Mouse (Mus musculus) limb, embryonic 13.5 days (tissue): Measurements from ENCODE around the gene Sclt1. TPM values are rescaled to one million over a fixed set of nuclear protein-coding genes. Genes with fewer than 3 reads are reported as not detected.

Source experiments
- ATAC-seq: fragments of 200-750 bp; cut with Nextera tagmentation; 2 replicates; pipeline ENCODE4 v1.8.0; 2017; ENCODE audit warnings: low read depth, moderate number of reproducible peaks, moderate TSS enrichment; ENCODE audit not compliant: low FRiP score
- H3K27ac ChIP-seq: fragments of 300-500 bp; sonication (generic); 2 replicates; pipeline ENCODE4 v1.5.1; 2015; ENCODE audit warnings: inconsistent platforms, mild to moderate bottlenecking, moderate library complexity
- H3K27me3 ChIP-seq: fragments of 300-500 bp; sonication (generic); 2 replicates; pipeline ENCODE4 v1.6.1; 2015; ENCODE audit warnings: mild to moderate bottlenecking, inconsistent platforms
- H3K36me3 ChIP-seq: fragments of 300-500 bp; sonication (generic); 2 replicates; pipeline ENCODE4 v1.6.1; 2015; ENCODE audit warnings: inconsistent platforms, mild to moderate bottlenecking, moderate library complexity
- H3K4me1 ChIP-seq: fragments of 300-500 bp; sonication (generic); 2 replicates; pipeline ENCODE4 v1.6.1; 2015; ENCODE audit warnings: inconsistent platforms
- H3K4me2 ChIP-seq: fragments of 300-500 bp; sonication (generic); replicated peaks from 2 replicates; pipeline ENCODE4 v1.6.1; 2015; ENCODE audit warnings: inconsistent platforms, mild to moderate bottlenecking, moderate library complexity
- H3K4me3 ChIP-seq: fragments of 300-500 bp; sonication (generic); 2 replicates; pipeline ENCODE4 v1.5.1; 2015; ENCODE audit warnings: moderate library complexity, mild to moderate bottlenecking, inconsistent platforms
- H3K9ac ChIP-seq: fragments of 300-500 bp; sonication (generic); 2 replicates; pipeline ENCODE4 v1.6.1; 2015; ENCODE audit warnings: mild to moderate bottlenecking, inconsistent platforms
- H3K9me3 ChIP-seq: fragments of 300-500 bp; sonication (generic); 2 replicates; pipeline ENCODE4 v1.6.1; 2016; ENCODE audit warnings: inconsistent platforms
- WGBS: fragments of 180-500 bp; shearing (Covaris S2); methylation state at CpG from one replicate; pipeline ENCODE4 v1.1.7; 2015; 5-methylcytosine and 5-hydroxymethylcytosine counted together
- polyA plus RNA-seq: library from polyadenylated mRNA; unstranded; fragments of >200 nt; fragmentation: Nextera tagmentation; extraction: Ambion mirVana; gene quantifications from 2 replicates; pipeline ENCODE4 v1.2.1, GENCODE M21; 2015

Gene Sclt1
- polyA plus RNA-seq, 1 experiment from 2014 or later, result 24.5 TPM

DNA sequence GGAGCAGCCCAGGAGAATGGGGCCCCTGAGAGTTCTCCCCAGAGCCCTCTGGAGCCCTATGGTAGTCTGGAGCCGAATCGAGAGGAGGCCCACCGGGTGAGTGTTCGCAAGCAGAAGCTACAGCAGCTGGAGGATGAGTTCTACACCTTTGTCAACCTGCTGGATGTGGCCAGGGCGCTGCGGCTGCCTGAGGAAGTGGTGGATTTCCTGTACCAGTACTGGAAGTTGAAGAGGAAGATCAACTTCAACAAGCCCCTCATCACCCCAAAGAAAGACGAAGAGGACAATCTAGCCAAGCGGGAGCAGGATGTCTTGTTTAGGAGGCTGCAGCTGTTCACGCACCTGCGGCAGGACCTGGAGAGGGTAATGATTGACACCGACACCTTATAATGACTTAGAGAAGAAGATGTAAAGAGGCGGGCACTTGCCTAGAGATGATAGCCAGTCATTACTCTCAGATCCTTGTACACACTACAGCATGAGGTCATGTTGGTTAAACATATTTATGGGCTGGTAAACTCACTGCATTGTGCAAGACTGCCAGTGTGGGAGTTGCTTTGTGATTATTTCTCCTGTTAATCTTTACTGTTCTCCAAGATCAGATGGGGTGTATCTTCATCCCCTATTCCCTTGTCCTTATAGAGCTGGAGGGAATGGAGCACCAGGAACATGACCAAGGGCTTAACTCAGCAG, 137.5 kb downstream of the Sclt1 start:
- H3K4me1 ChIP-seq, result peaks cover 19% of the 10 kb centered on the region
- H3K4me2 ChIP-seq, result no peak overlapping the region
- peaks cover 36% of the 10 kb centered on the region for H3K36me3 ChIP-seq
- H3K27ac ChIP-seq, result no peak overlapping the region
- 92% methylated on average over 12 of the region's 12 CpGs for WGBS
- ATAC-seq, result no peak
- H3K9ac ChIP-seq, result no peak overlapping the region
- no peaks in the 10 kb centered on the region for H3K9me3 ChIP-seq
- H3K27me3 ChIP-seq, result no peaks in the 10 kb centered on the region
- no peak overlapping the region for H3K4me3 ChIP-seq

GRCm38 (mm10) chr3:41603470-41604019, 138.8 kb downstream of the Sclt1 start:
- Histone ChIP-seq H3K9ac (0 out of 2 replicates have a peak overlapping the region, but pooled peaks have one; percentile 31), H3K4me1 (peaks cover 19% of the 10 kb centered on the region), H3K27ac (no peak overlapping the region), H3K4me2 (no peak overlapping the region), H3K36me3 (peaks cover 35% of the 10 kb centered on the region), H3K9me3 (no peaks in the 10 kb centered on the region), H3K4me3 (no peak overlapping the region), H3K27me3 (no peaks in the 10 kb centered on the region)
- no peak for ATAC-seq
- 34% methylated on average over 5 of the region's 5 CpGs for WGBS

DNA sequence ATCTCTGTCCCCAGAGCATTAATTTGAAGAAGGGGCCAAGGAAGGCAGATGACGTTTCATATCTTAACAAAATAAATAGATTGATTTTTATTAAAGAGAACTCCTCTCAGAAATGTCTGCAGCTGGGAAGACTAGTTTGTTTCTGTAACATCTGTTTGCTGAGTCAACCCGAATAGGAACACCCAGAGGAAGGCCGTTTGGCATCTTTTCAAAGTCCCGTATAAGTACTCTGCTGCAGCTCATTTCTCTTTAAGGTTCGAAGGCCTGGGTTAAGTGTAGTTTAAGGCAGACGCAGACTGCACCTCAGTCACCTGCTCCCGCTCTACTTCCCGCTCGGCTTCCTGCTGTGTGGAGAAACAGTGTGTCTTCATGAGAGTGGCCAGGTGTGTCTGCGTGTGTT, 139.4 kb downstream of the Sclt1 start:
- H3K4me1 ChIP-seq, result peaks cover 19% of the 10 kb centered on the region
- H3K9me3 ChIP-seq, result no peaks in the 10 kb centered on the region
- H3K36me3 ChIP-seq, result peaks cover 41% of the 10 kb centered on the region
- no peaks in the 10 kb centered on the region for H3K27me3 ChIP-seq
- no peak overlapping the region for H3K27ac ChIP-seq
- H3K9ac ChIP-seq, result no peak overlapping the region
- peak; percentile 50; the same call in 1 of the 2 replicates for ATAC-seq
- H3K4me3 ChIP-seq, result no peak overlapping the region
- 26% methylated on average over 10 of the region's 10 CpGs for WGBS
- no peak overlapping the region for H3K4me2 ChIP-seq

GRCm38 (mm10) chr3:41601226-41602020, 140.9 kb downstream of the Sclt1 start:
- no peaks in the 10 kb centered on the region for H3K9me3 ChIP-seq
- no peak overlapping the region for H3K4me3 ChIP-seq
- WGBS, result 85% methylated on average over 9 of the region's 9 CpGs
- no peak overlapping the region for H3K4me2 ChIP-seq
- H3K36me3 ChIP-seq, result peaks cover 55% of the 10 kb centered on the region
- H3K9ac ChIP-seq, result no peak overlapping the region
- H3K4me1 ChIP-seq, result peaks cover 19% of the 10 kb centered on the region
- ATAC-seq, result no peak
- H3K27ac ChIP-seq, result no peak overlapping the region
- H3K27me3 ChIP-seq, result no peaks in the 10 kb centered on the region

DNA sequence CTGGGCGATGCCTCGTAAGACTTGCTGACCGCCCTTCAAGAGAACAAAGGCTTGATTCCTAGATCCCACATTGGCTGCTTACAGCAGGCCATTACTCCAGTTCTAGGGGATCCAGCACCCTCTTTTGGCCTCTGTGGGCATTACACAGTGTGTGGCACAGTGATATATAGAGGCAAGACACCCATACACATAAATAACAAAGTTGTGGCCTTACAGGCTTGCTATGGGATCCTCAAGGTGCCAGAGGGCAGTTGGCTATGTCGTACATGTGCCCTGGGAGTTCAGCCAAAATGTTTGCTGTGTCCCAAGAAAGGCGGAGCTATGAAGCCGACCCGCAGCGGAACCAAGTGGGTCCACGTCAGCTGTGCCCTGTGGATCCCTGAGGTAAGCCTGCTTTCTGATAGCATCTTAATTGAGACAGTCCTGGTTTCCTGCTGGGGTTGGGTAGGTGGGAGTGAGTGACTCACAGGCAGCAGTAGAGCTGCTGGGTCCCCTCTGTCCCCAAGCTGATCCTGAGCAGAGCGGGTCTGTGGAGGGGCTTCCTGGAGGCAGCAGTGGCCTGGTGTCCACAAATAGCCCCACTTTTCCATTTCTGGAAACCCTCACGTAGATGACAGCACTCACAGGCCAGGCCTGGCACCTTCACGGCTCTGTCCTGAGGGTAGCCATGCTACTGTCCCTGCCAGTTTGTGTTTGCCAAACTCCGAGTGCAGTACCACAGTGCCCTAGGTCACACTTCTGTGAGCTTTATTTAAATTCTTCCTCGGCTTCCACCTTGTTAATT, 142.3 kb downstream of the Sclt1 start:
- no peak overlapping the region for H3K27ac ChIP-seq
- H3K9me3 ChIP-seq, result no peaks in the 10 kb centered on the region
- no peaks in the 10 kb centered on the region for H3K27me3 ChIP-seq
- 85% methylated on average over 14 of the region's 14 CpGs for WGBS
- ATAC-seq, result no peak
- no peak overlapping the region for H3K9ac ChIP-seq
- no peak overlapping the region for H3K4me3 ChIP-seq
- peaks cover 19% of the 10 kb centered on the region for H3K4me1 ChIP-seq
- no peak overlapping the region for H3K4me2 ChIP-seq
- H3K36me3 ChIP-seq, result peaks cover 59% of the 10 kb centered on the region

DNA sequence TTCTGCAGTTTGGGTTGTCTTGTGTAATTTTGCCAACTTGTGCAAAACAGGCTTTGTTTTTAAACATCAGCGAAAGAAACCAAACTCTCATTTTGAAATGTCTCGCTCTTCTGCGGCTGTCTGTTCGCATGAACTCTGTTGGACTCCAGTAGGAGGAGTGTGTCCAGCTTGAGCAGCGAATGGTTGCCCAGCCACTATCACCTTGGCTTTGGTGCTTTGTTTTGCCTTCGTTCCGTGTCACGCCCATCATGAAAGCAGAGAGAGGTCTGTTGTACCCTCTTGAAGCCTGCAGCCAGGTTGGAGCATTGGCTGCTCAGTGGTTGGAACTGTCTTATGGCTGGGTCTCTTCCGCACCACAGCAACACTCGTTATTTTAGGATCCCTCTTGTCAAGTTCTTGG, 143.1 kb downstream of the Sclt1 start:
- 92% methylated on average over 10 of the region's 10 CpGs for WGBS
- peaks cover 18% of the 10 kb centered on the region for H3K4me1 ChIP-seq
- no peak overlapping the region for H3K27ac ChIP-seq
- no peak overlapping the region for H3K9ac ChIP-seq
- ATAC-seq, result no peak
- H3K4me3 ChIP-seq, result no peak overlapping the region
- H3K27me3 ChIP-seq, result no peaks in the 10 kb centered on the region
- no peaks in the 10 kb centered on the region for H3K9me3 ChIP-seq
- no peak overlapping the region for H3K4me2 ChIP-seq
- peaks cover 58% of the 10 kb centered on the region for H3K36me3 ChIP-seq

GRCm38 (mm10) chr3:41598412-41598811, 143.9 kb downstream of the Sclt1 start:
- H3K36me3 ChIP-seq, result peaks cover 65% of the 10 kb centered on the region
- 66% methylated on average over 9 of the region's 9 CpGs for WGBS
- ATAC-seq, result no peak

GRCm38 (mm10) chr3:41597036-41597435, 145.3 kb downstream of the Sclt1 start:
- no peak overlapping the region for H3K27ac ChIP-seq
- H3K4me3 ChIP-seq, result no peak overlapping the region
- ATAC-seq, result no peak
- H3K4me1 ChIP-seq, result peaks cover 6% of the 10 kb centered on the region
- WGBS, result 96% methylated on average over 8 of the region's 8 CpGs
- no peaks in the 10 kb centered on the region for H3K27me3 ChIP-seq
- H3K36me3 ChIP-seq, result peaks cover 70% of the 10 kb centered on the region
- H3K9ac ChIP-seq, result no peak overlapping the region
- H3K4me2 ChIP-seq, result no peak overlapping the region
- H3K9me3 ChIP-seq, result no peaks in the 10 kb centered on the region

More at GRCm38 (mm10) chr3:41598412-41598811, 143.9 kb downstream of the Sclt1 start:
- H3K4me1 ChIP-seq, result peaks cover 15% of the 10 kb centered on the region
- no peak overlapping the region for H3K27ac ChIP-seq
- no peaks in the 10 kb centered on the region for H3K9me3 ChIP-seq
- no peak overlapping the region for H3K4me3 ChIP-seq
- no peak overlapping the region for H3K4me2 ChIP-seq
- H3K27me3 ChIP-seq, result no peaks in the 10 kb centered on the region
- no peak overlapping the region for H3K9ac ChIP-seq

- Histone ChIP-seq H3K27me3 (peaks cover 2% of the 10 kb centered on the region; the same call in 1 of the 2 replicates), H3K36me3 (peaks cover 68% of the 10 kb centered on the region), H3K9me3 (no peaks in the 10 kb centered on the region), H3K4me2 (no peak overlapping the region), H3K4me1 (peaks cover 6% of the 10 kb centered on the region), H3K4me3 (no peak overlapping the region), H3K9ac (no peak overlapping the region), H3K27ac (no peak overlapping the region)
- 98% methylated on average over 4 of the region's 4 CpGs for WGBS
- no peak for ATAC-seq
Observed at GRCm38 (mm10) chr3:41595010-41595409, 147.3 kb downstream of the Sclt1 start.

DNA sequence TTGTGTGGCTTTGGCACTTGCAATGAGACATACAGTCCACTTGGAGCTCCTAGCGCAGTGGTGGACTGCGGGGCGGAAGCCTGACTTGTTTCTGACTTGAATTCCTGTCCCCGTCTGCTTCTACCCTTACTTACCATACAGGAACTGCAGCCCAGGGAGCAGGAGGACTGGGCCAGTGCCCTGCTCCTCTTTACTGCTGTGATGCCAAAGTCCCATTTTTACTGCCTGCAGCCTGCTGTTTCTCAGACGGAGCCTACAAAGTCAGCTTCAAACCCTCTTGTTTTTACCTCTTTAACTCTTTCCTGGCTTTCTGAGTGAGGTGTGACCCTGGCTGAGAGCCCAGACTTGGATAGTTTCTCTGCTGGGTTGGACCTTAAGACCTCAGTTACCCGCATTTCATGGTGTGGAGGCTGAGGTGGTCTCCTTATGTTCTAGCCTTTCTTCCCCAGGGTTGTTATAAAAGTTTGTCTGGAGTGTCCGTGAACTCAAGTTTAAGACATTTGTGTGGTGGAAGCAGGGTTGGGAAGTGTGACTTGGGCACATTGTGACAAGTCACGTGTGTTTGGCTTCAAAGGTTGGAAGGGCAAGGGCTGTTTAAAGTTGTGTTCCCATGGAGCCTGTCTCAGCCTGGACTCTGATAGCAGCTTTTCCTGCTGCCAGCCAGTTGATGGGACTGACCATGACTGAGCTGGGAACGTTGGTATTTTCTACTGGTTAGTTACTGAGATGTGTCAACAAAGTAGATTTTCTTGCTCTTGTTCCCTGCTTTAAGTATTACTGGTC, 148.0 kb downstream of the Sclt1 start:
- no peaks in the 10 kb centered on the region for H3K9me3 ChIP-seq
- H3K4me3 ChIP-seq, result no peak overlapping the region
- no peak overlapping the region for H3K27ac ChIP-seq
- no peak for ATAC-seq
- peaks cover 11% of the 10 kb centered on the region for H3K4me1 ChIP-seq
- no peak overlapping the region for H3K4me2 ChIP-seq
- H3K36me3 ChIP-seq, result peaks cover 63% of the 10 kb centered on the region
- WGBS, result 66% methylated on average over 9 of the region's 9 CpGs
- H3K27me3 ChIP-seq, result peaks cover 2% of the 10 kb centered on the region; the same call in 1 of the 2 replicates
- H3K9ac ChIP-seq, result no peak overlapping the region

GRCm38 (mm10) chr3:41592805-41593204, 149.5 kb downstream of the Sclt1 start:
- Histone ChIP-seq H3K4me3 (no peak overlapping the region), H3K27ac (no peak overlapping the region), H3K4me1 (peaks cover 26% of the 10 kb centered on the region), H3K9ac (no peak overlapping the region), H3K9me3 (no peaks in the 10 kb centered on the region), H3K27me3 (peaks cover 2% of the 10 kb centered on the region; the same call in 1 of the 2 replicates), H3K36me3 (peaks cover 52% of the 10 kb centered on the region), H3K4me2 (no peak overlapping the region)
- WGBS, result 78% methylated on average over 7 of the region's 7 CpGs
- ATAC-seq, result no peak
